Mouse (Mus musculus): ENCODE results near the gene Btnl1.
A peak's percentile ranks its signal among the peaks of the same experiment; 100 is the strongest.

Btnl1 gene

GRCm38 (mm10) chr17:34386656-34387055, 9.7 kb downstream of the Btnl1 start:
- no peak for DNase-seq

DNA sequence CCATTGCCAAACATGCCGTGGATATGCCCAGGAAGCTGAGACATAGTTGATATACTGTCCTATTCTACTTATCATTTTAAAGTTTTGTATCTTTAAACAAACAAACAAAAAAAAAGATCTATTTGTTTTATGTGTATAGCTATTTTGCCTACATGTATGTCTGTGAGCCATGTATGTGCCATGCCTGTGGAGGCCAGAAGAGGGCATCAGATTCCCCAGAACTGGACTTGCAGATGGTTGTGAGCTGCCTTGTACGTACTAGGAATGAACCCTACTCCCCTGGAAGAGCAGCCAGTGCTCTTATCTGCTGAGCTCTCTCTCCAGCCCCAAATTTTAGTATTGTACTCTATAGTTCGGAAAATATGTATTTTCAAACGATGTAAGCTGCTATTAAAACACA, 11.6 kb downstream of the Btnl1 start:
- peak; percentile 39 to 41 for DNase-seq

- no peak for DNase-seq
Measured at GRCm38 (mm10) chr17:34391507-34391906, 14.6 kb downstream of the Btnl1 start.

DNA sequence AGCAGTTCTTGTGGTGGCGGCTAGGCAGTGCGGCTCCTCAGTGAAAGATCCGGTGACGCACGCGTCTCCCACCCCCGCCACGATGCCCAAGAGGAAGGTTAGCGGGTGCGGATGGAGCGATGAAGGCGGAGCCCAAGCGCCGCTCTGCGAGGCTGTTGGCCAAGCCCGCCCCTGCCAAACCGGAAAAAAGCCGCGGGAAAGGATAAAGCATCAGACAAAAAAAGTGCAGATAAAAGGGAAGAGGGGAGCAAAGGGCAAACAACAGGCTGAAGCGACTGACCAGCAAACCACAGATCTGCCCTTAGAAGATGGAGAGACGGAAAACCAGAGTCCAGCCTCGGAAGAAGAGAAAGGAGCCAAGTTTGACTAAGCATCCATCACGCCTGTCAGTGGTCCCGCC, 15.4 kb downstream of the Btnl1 start:
- peak in 1 of 2 experiments; percentile 19 for DNase-seq

GRCm38 (mm10) chr17:34397357-34397756, 20.4 kb downstream of the Btnl1 start:
- DNase-seq, result peak in 1 of 2 experiments; percentile 7

DNA sequence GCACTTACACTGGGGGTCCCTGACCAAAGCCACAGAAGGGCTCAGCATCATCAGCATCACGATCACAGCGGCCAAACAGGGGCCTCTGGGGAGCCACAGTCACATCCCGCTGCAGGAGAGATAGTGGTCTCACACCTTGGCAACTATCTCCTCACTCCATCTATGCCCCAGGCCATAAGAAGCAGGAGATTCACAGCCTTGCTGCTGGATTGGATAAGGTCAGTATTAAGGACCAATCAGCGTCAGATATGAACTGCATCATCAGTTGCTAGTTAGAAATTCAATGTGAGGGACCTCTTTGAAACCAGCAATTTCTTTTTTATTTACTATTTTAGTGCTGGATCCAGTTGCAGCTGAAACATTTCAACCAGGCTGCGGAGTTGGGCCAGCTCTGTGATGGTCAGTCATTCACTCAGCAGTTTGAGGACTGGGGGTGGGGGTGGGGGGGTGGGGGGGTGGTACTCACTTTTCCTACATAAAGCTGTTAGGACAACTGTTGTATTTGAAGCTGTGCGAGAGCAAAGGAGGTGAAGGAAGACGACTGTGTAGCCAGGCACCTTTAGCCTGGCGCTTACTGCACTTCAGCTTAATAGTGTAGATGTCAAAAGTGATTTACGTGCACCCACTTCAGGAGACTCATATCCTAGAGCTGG, 21.3 kb downstream of the Btnl1 start:
- DNase-seq, result peak; percentile 12 to 68

GRCm38 (mm10) chr17:34398711-34399393, 21.9 kb downstream of the Btnl1 start, which contains the start of gene BC051142:
BC051142 (plus strand) TSS chr17:34398820.
- DNase-seq, result peak; percentile 84 to 86

- DNase-seq, result peak; percentile 9 to 26
Measured at GRCm38 (mm10) chr17:34399394-34399715, 22.4 kb downstream of the Btnl1 start.

- DNase-seq, result peak; percentile 65 to 75
Measured at GRCm38 (mm10) chr17:34411117-34411516, 34.2 kb downstream of the Btnl1 start.

DNA sequence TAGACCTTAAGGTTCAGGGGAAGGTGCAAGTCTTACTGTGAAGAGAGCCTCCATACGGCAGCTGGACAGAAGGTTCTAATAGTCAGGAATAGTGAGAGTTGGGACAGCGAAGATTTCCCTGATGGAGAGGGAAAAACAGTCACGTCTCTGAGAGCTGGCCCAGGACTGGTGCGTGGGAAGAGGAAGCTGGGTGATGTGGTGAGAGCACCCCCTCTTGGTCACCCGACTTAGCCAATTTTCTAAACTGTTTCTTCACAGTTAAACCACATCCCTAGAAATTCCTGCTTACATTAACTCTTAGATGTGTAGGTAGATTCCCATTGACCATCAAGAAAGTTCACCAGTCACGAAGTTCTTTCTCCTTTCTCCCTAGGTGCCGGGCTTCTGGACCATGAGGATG, 43.1 kb downstream of the Btnl1 start:
- DNase-seq, result no peak

- no peak for DNase-seq
Measured at GRCm38 (mm10) chr17:34427597-34427996, 50.7 kb downstream of the Btnl1 start.
